Mouse (Mus musculus) lung, adult 2 months (tissue): Measurements from ENCODE around the gene Gm5089.

Experiments used
- CTCF ChIP-seq: fragments of 200-500 bp; IDR thresholded peaks from 2 replicates; pipeline ENCODE4 v1.5.1; 2011; ENCODE audit warnings: mild to moderate bottlenecking, low read length, control low read depth; ENCODE audit not compliant: insufficient read depth
- POLR2A ChIP-seq: fragments of 200-500 bp; IDR thresholded peaks from 2 replicates; pipeline ENCODE4 v1.6.1; 2011; ENCODE audit warnings: low read depth, mild to moderate bottlenecking, control low read depth, low read length, borderline replicate concordance; ENCODE audit errors: extremely low read depth

- no peak for TF ChIP-seq CTCF
- TF ChIP-seq POLR2A = no peak
Observed at GRCm38 (mm10) chr14:122416166-122416771, 34.6 kb downstream of the Gm5089 start.
